Mouse (Mus musculus) ES-E14 (cell line): Measurements from ENCODE around the gene Eif2d. TPM values are rescaled to one million over a fixed set of nuclear protein-coding genes. Genes with fewer than 3 reads are reported as not detected.
A peak's percentile ranks its signal among the peaks of the same experiment; 100 is the strongest.

Experiments
- DNase-seq: peaks from one replicate; pipeline ENCODE4 v3.0.0-alpha.2; 2013; ENCODE audit warnings: low read depth, low spot score
- H3K27ac ChIP-seq: 2 replicates; pipeline ENCODE4 v1.5.1; 2012; ENCODE audit warnings: low read depth, mild to moderate bottlenecking, low read length, moderate library complexity, mixed read lengths; ENCODE audit not compliant: poor library complexity, insufficient read depth, severe bottlenecking
- H3K36me3 ChIP-seq: 2 replicates; pipeline ENCODE4 v1.6.1; 2012; ENCODE audit warnings: mild to moderate bottlenecking, low read length, moderate library complexity, mixed read lengths; ENCODE audit not compliant: control insufficient read depth, poor library complexity, insufficient read depth, severe bottlenecking
- H3K4me1 ChIP-seq, 2 experiments: fragments of 150-350 bp in 1 of 2; sonication (generic) in 1 of 2; 2 replicates each; pipeline ENCODE4 v1.6.1; 2012; ENCODE audit warnings: low read length in 2 of 2, mild to moderate bottlenecking in 1 of 2, mixed read lengths in 1 of 2; ENCODE audit not compliant: control insufficient read depth in 2 of 2, insufficient read depth in 2 of 2, poor library complexity in 1 of 2
- H3K4me3 ChIP-seq, 2 experiments: fragments of 150-350 bp in 1 of 2; sonication (generic) in 1 of 2; 2 replicates each; pipeline ENCODE4 v1.5.1; 2012; ENCODE audit warnings: low read length in 2 of 2, low read depth in 1 of 2, mild to moderate bottlenecking in 1 of 2, mixed read lengths in 1 of 2; ENCODE audit not compliant: insufficient read depth in 1 of 2, poor library complexity in 1 of 2, severe bottlenecking in 1 of 2
- H3K9ac ChIP-seq: 2 replicates; pipeline ENCODE4 v1.6.1; 2012; ENCODE audit warnings: low read depth, mild to moderate bottlenecking, low read length, mixed read lengths; ENCODE audit not compliant: poor library complexity, insufficient read depth, severe bottlenecking
- H3K9me3 ChIP-seq: fragments of 150-350 bp; sonication (generic); 2 replicates; pipeline ENCODE4 v1.6.1; 2012; ENCODE audit warnings: low read depth, mild to moderate bottlenecking, low read length; ENCODE audit not compliant: control insufficient read depth, insufficient read depth
- CHD2 ChIP-seq: IDR thresholded peaks from 2 replicates; pipeline ENCODE4 v1.6.1; 2014; ENCODE audit warnings: mild to moderate bottlenecking, low read depth, low read length, inconsistent platforms
- HCFC1 ChIP-seq: IDR thresholded peaks from 2 replicates; pipeline ENCODE4 v1.6.1; 2012; ENCODE audit warnings: low read length, inconsistent platforms, borderline replicate concordance; ENCODE audit not compliant: insufficient read depth
- MAFK ChIP-seq: IDR thresholded peaks from 2 replicates; pipeline ENCODE4 v1.6.1; 2014; ENCODE audit warnings: mild to moderate bottlenecking, low read depth, low read length, inconsistent platforms; ENCODE audit not compliant: insufficient read depth
- ZC3H11A ChIP-seq: IDR thresholded peaks from 2 replicates; pipeline ENCODE4 v1.6.1; 2012; ENCODE audit warnings: low read depth, mild to moderate bottlenecking, inconsistent platforms, low read length, borderline replicate concordance
- ZNF384 ChIP-seq: IDR thresholded peaks from 2 replicates; pipeline ENCODE4 v1.6.1; 2012; ENCODE audit warnings: low read depth, low read length, inconsistent platforms
- in situ Hi-C, 2 experiments: fragments of 600-800 bp; cut with MboI; formaldehyde crosslinking; loops; one replicate each; pipeline ENCODE4 v1.15.1; 2025; ENCODE audit warnings: low sequenced_read_pairs in 2 of 2, inconsistent platforms in 1 of 2; ENCODE audit not compliant: unreplicated experiment in 2 of 2
- total RNA-seq: library from RNA; depleted of rRNA; stranded (reverse); fragments of 300-350 nt; gene quantifications from 2 replicates; pipeline ENCODE4 v1.2.3, GENCODE M21; 2012

Eif2d gene
- total RNA-seq, 1 experiment, result 64.5 TPM

GRCm38 (mm10) chr1:131199118-131199821 lies 46.3 kb downstream of the Eif2d start:
- TF ChIP-seq MAFK (no peak), HCFC1 (no peak), ZNF384 (no peak), CHD2 (no peak), ZC3H11A (no peak)
- DNase-seq, result no peak
- H3K4me1 ChIP-seq, result peaks cover 0 to 9% of the 10 kb centered on the region in 2 experiments; a peak in 1 of 4 replicates
- H3K9me3 ChIP-seq, result no peaks in the 10 kb centered on the region
- peak overlapping the region; percentile 3 to 18; a peak in 1 of 4 replicates for H3K4me3 ChIP-seq
- in situ Hi-C loops, result no loop called here
- H3K9ac ChIP-seq, result no peak overlapping the region
- no peak overlapping the region for H3K27ac ChIP-seq
- H3K36me3 ChIP-seq, result no peaks in the 10 kb centered on the region

DNA sequence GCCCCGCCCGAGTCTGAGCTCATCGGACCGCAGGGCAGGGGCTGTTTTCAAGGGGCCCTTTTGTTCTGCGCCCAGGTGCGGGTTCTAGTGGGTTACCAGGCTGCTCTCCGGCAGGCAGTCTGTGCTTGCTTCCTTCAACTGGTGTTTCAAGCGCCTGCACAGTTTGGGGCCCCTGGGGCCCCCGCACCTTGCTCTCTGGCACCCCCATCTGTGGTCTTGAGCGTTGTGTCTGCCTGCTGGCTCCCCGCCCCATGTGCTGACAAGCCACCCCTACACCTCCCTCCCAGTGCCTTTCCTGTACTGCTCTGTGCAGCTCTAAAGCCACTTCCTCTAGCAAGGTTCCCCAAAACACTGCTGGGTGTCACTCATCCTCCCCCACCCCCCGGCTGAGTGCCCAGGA lies 47.0 kb downstream of the Eif2d start:
- peak overlapping the region; percentile 3 to 18; a peak in 2 of 4 replicates for H3K4me3 ChIP-seq

DNA sequence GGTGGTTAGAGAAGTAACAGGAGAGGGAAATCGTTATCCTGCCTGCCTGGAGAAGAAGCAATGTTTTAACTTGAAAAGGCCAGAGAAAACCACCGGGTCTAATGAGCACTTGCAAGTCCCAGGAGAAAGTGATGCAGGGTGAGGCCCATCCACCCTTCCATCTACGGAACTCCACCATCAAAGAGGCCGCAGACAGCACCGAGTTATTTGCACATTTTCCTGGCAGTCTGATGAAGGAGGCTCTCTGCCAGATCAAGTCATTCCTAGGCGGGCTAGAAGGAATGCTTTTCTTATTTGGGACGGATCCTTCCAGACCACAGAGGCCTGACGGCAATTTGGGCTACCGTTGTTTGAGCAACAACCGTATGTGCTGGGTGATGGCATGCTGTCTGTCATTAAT lies 47.6 kb downstream of the Eif2d start:
- TF ChIP-seq HCFC1 (no peak), CHD2 (no peak), ZNF384 (no peak), ZC3H11A (no peak), MAFK (no peak)
- Histone ChIP-seq H3K36me3 (no peaks in the 10 kb centered on the region), H3K9ac (no peak overlapping the region), H3K4me1 (peaks cover 0 to 9% of the 10 kb centered on the region in 2 experiments; a peak in 1 of 4 replicates), H3K27ac (no peak overlapping the region), H3K4me3 (no peak overlapping the region), H3K9me3 (no peaks in the 10 kb centered on the region)
- in situ Hi-C loops, result no loop called here
- no peak for DNase-seq

More for the DNA sequence above, 47.0 kb downstream of the Eif2d start:
- Histone ChIP-seq H3K27ac (no peak overlapping the region), H3K9me3 (no peaks in the 10 kb centered on the region), H3K9ac (no peak overlapping the region), H3K36me3 (no peaks in the 10 kb centered on the region), H3K4me1 (peaks cover 0 to 9% of the 10 kb centered on the region in 2 experiments; a peak in 1 of 4 replicates)
- in situ Hi-C loops, result no loop called here
- no peak for DNase-seq
- TF ChIP-seq HCFC1, result no peak

GRCm38 (mm10) chr1:131201391-131201790 lies 48.4 kb downstream of the Eif2d start:
- no peak for DNase-seq
- no peak for TF ChIP-seq MAFK
- Histone ChIP-seq H3K4me3 (no peak overlapping the region), H3K9ac (no peak overlapping the region), H3K36me3 (no peaks in the 10 kb centered on the region), H3K4me1 (peaks cover 0 to 9% of the 10 kb centered on the region in 2 experiments; a peak in 1 of 4 replicates), H3K27ac (no peak overlapping the region), H3K9me3 (no peaks in the 10 kb centered on the region)
- in situ Hi-C loops, result no loop called here

GRCm38 (mm10) chr1:131204461-131204860 lies 51.5 kb downstream of the Eif2d start:
- H3K4me3 ChIP-seq, result no peak overlapping the region
- in situ Hi-C loops, result no loop called here
- no peak overlapping the region for H3K27ac ChIP-seq
- H3K36me3 ChIP-seq, result no peaks in the 10 kb centered on the region
- no peak for TF ChIP-seq ZC3H11A
- no peak for TF ChIP-seq CHD2
- no peak for TF ChIP-seq MAFK
- no peak for TF ChIP-seq HCFC1
- no peak for DNase-seq
- H3K9ac ChIP-seq, result no peak overlapping the region
- no peaks in the 10 kb centered on the region for H3K9me3 ChIP-seq
- H3K4me1 ChIP-seq, result peaks cover 0 to 4% of the 10 kb centered on the region in 2 experiments; a peak in 1 of 4 replicates
